13 mouse cellular contexts compared by ENCODE assay signal in the genomic region with DNA sequence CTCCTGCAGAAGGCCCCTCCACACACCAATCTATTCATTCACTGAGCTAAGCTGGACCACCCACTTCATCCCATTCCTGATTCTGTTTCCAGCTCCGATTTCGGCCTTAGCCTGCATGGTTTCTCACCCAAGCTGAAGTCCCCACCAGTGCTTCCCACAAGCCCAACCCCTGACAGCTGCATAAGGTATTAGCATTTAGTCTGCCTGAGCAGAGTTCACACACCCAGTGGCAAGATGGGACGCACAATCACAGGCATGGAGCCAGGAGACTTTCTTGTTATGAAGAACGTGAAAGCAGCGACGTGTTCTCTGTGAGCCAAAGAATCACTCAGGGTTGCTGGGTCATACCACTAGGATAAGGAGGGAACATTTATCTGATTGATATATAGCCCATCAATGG. TPM values are rescaled to one million over a fixed set of nuclear protein-coding genes. Genes with fewer than 3 reads are reported as not detected.
DNase-seq lines count a peak whose midpoint lies in the region; TF ChIP-seq lines count a peak whose summit lies in the region.
"Had no signal": no experiment of that assay in that cellular context is flagged by ENCODE, and none has a peak within 500 bp of the region (broad histone marks: within the 10 kb centered on the region; RNA-seq: fewer than 3 reads in every experiment).

No protein-coding gene starts in this region.

- H3K36me3 ChIP-seq in heart, embryonic 10.5 days, result no peaks in the 10 kb centered on the region
- no peaks in the 10 kb centered on the region for H3K36me3 ChIP-seq in myocyte (ENCODE audit: control insufficient read depth, insufficient read depth)
- H3K36me3 ChIP-seq: G1E; heart, embryonic 13.5 days; hindbrain, embryonic 15.5 days; limb, embryonic 15.5 days; midbrain, embryonic 12.5 days had no signal

- no peaks in the 10 kb centered on the region for H3K79me2 ChIP-seq in myocyte (ENCODE audit: control insufficient read depth, insufficient read depth)

- WGBS in heart, embryonic 10.5 days, result 80% methylated on average over 6 of the region's 6 CpGs

- no peak overlapping the region for H3ac ChIP-seq in myocyte (ENCODE audit: control insufficient read depth, insufficient read length)

- H3K4me2 ChIP-seq in myocyte (ENCODE audit: low read depth), result peak overlapping the region; percentile 46
- H3K4me2 ChIP-seq: heart, embryonic 13.5 days; hindbrain, embryonic 15.5 days; limb, embryonic 15.5 days; midbrain, embryonic 12.5 days had no signal

- no peaks in the 10 kb centered on the region for H3K4me1 ChIP-seq in heart, embryonic 10.5 days
- H3K4me1 ChIP-seq: hindbrain, embryonic 15.5 days; limb, embryonic 15.5 days; midbrain, embryonic 12.5 days had no signal

- peak; percentile 55 to 81 for DNase-seq in heart, adult 18-20 months
- no peak for DNase-seq in heart, embryonic 10.5 days (ENCODE audit: low spot score)
- peak; percentile 31 for DNase-seq in lung, postnatal 10 days
- DNase-seq in lung, postnatal 25 days (ENCODE audit: low spot score), result no peak
- DNase-seq in heart, postnatal 10 days, result peak; percentile 38 to 56
- no peak for DNase-seq in right cerebral cortex, postnatal 4 days
- DNase-seq: thymus, adult 2 months had no signal

- H3K4me3 ChIP-seq in heart, embryonic 10.5 days, result no peak overlapping the region
- H3K4me3 ChIP-seq in myocyte, result no peak overlapping the region
- H3K4me3 ChIP-seq: heart, embryonic 13.5 days; hindbrain, embryonic 15.5 days; limb, embryonic 15.5 days; midbrain, embryonic 12.5 days had no signal

- H3K27me3 ChIP-seq in heart, embryonic 10.5 days (ENCODE audit: insufficient read depth, poor library complexity, severe bottlenecking), result no peaks in the 10 kb centered on the region
- no peaks in the 10 kb centered on the region for H3K27me3 ChIP-seq in myocyte (ENCODE audit: control insufficient read depth, insufficient read depth, insufficient read length)
- H3K27me3 ChIP-seq: heart, embryonic 13.5 days; hindbrain, embryonic 15.5 days; limb, embryonic 15.5 days; midbrain, embryonic 12.5 days had no signal

- H3K9me3 ChIP-seq in heart, embryonic 10.5 days, result no peaks in the 10 kb centered on the region
- H3K9me3 ChIP-seq: heart, embryonic 13.5 days; hindbrain, embryonic 15.5 days; limb, embryonic 15.5 days; midbrain, embryonic 12.5 days had no signal

- TF ChIP-seq POLR2A in myocyte (IDR thresholded peaks at IDR 0.05; ENCODE audit: insufficient read length, low read depth), result no peak

- intact Hi-C loops in heart, postnatal 10 days (cut with DNase I), result no loop called here

- H3K27ac ChIP-seq in heart, embryonic 10.5 days, result no peak overlapping the region
- H3K27ac ChIP-seq: heart, embryonic 13.5 days; hindbrain, embryonic 15.5 days; limb, embryonic 15.5 days; midbrain, embryonic 12.5 days had no signal

TF ChIP-seq in myocyte, 11 proteins besides CTCF, POLR2A, EP300 and RAD21:
- no peak for TF ChIP-seq POLR2AphosphoS2 (IDR thresholded peaks at IDR 0.05; ENCODE audit: insufficient read length, low read depth)
- TF ChIP-seq USF1 (IDR thresholded peaks at IDR 0.05; ENCODE audit: low read depth), result no peak
- no peak for TF ChIP-seq SRF (IDR thresholded peaks at IDR 0.05; ENCODE audit: control insufficient read depth, insufficient read length, low read depth)
- TF ChIP-seq TCF3 (IDR thresholded peaks at IDR 0.05; ENCODE audit: insufficient read length, low read depth), result no peak
- peak in 2 of 3 experiments; percentile 18 to 75 for TF ChIP-seq MYOG (IDR thresholded peaks at IDR 0.05; ENCODE audit: control insufficient read depth in 1 of 3, insufficient read depth in 1 of 3, insufficient read length in 2 of 3, low read depth in 2 of 3)
- TF ChIP-seq MYOD1 (IDR thresholded peaks at IDR 0.05; ENCODE audit: control insufficient read depth in 1 of 3, insufficient read length in 2 of 3, low read depth in 2 of 3), result peak in 2 of 3 experiments; percentile 64 to 82

RNA-seq across cellular contexts. Expression of a gene that starts 22.1 kb away (rescaled TPM):
- total RNA-seq in heart, adult 18-20 months (2021), result 100 to 1,000 TPM; 132 to 140 TPM
- polyA plus RNA-seq in heart, embryonic 10.5 days (2016; fragmentation: Nextera tagmentation; extraction: Ambion mirVana), result 144 and 151 TPM in 2 replicates
- 100 to 1,000 TPM; 231 to 247 TPM for total RNA-seq in heart, postnatal 10 days (2021)
- polyA plus RNA-seq in myocyte (2012; fragmentation: generic; extraction: Trizol), result 207 TPM
- polyA plus RNA-seq: G1E had no signal

Comparison
In these comparisons a context has a peak if more than half of its experiments do, and no peak if none do; other contexts are left out.
1. DNase-seq: peak in heart, adult 18-20 months (2 of 2), lung, postnatal 10 days (single experiment) and heart, postnatal 10 days (2 of 2); none in heart, embryonic 10.5 days (single experiment), lung, postnatal 25 days (single experiment) and right cerebral cortex, postnatal 4 days (single experiment).